Mouse (Mus musculus) kidney, postnatal 0 days (tissue): ENCODE results near the gene Ehhadh. TPM values are rescaled to one million over a fixed set of nuclear protein-coding genes. Genes with fewer than 3 reads are reported as not detected.
A peak's percentile ranks its signal among the peaks of the same experiment; 100 is the strongest.

ENCODE experiments used
- ATAC-seq: fragments of 200-750 bp; cut with Nextera tagmentation; replicated peaks from 2 replicates; pipeline ENCODE4 v1.8.0; 2017; ENCODE audit warnings: low read depth, moderate number of reproducible peaks, moderate TSS enrichment, moderate library complexity; ENCODE audit not compliant: low FRiP score
- DNase-seq: peaks from one replicate; pipeline ENCODE4 v3.0.0-alpha.2; 2016; ENCODE audit warnings: low spot score
- H3K27ac ChIP-seq: fragments of 300-500 bp; sonication (generic); 2 replicates; pipeline ENCODE4 v1.5.1; 2014; ENCODE audit warnings: mild to moderate bottlenecking
- H3K27me3 ChIP-seq: fragments of 300-500 bp; sonication (generic); 2 replicates; pipeline ENCODE4 v1.6.1; 2014; ENCODE audit warnings: low read length, mixed read lengths; ENCODE audit not compliant: insufficient read depth
- H3K36me3 ChIP-seq: fragments of 300-500 bp; sonication (generic); 2 replicates; pipeline ENCODE4 v1.6.1; 2014; ENCODE audit warnings: low read length, mixed read lengths; ENCODE audit not compliant: insufficient read depth
- H3K4me1 ChIP-seq: fragments of 300-500 bp; sonication (generic); replicated peaks from 2 replicates; pipeline ENCODE4 v1.6.1; 2014; ENCODE audit warnings: antibody characterized with exemption, low read length, mixed read lengths; ENCODE audit not compliant: insufficient read depth
- H3K4me2 ChIP-seq: fragments of 300-500 bp; sonication (generic); 2 replicates; pipeline ENCODE4 v1.6.1; 2014; ENCODE audit warnings: mild to moderate bottlenecking, low read length, moderate library complexity, mixed read lengths
- H3K4me3 ChIP-seq: fragments of 300-500 bp; sonication (generic); replicated peaks from 2 replicates; pipeline ENCODE4 v1.5.1; 2014; ENCODE audit warnings: low read depth, low read length
- H3K9ac ChIP-seq: fragments of 300-500 bp; sonication (generic); 2 replicates; pipeline ENCODE4 v1.6.1; 2014; ENCODE audit warnings: low read depth, low read length
- H3K9me3 ChIP-seq: fragments of 300-500 bp; sonication (generic); replicated peaks from 2 replicates; pipeline ENCODE4 v1.6.1; 2016; ENCODE audit warnings: low read length, inconsistent platforms, mixed read lengths
- CTCF ChIP-seq: IDR thresholded peaks from 2 replicates; pipeline ENCODE4 v1.5.1; 2016; ENCODE audit warnings: antibody characterized with exemption, low read depth, mild to moderate bottlenecking, moderate library complexity
- WGBS: fragments of 180-500 bp; shearing (Covaris S2); extraction: QIAGEN DNeasy Blood & Tissue Kit; methylation state at CpG from one replicate; pipeline ENCODE4 v1.1.7; 2014; 5-methylcytosine and 5-hydroxymethylcytosine counted together
- polyA plus RNA-seq: library from polyadenylated mRNA; unstranded; fragments of >200 nt; fragmentation: Nextera tagmentation; extraction: Ambion mirVana; gene quantifications from 2 replicates; pipeline ENCODE4 v1.2.1, GENCODE M21; 2015

Gene Ehhadh
- 16.5 and 17.8 TPM in 2 replicates for polyA plus RNA-seq

- Histone ChIP-seq H3K4me3 (peak within 1 kb of the TSS; percentile 40), H3K4me2 (peak within 1 kb of the TSS; percentile 65), H3K27me3 (no peaks in the 10 kb centered on the region), H3K36me3 (no peaks in the 10 kb centered on the region), H3K4me1 (no peaks in the 10 kb centered on the region), H3K9ac (peak within 1 kb of the TSS; percentile 29), H3K27ac (peak within 1 kb of the TSS; percentile 33; the same call in 1 of the 2 replicates), H3K9me3 (no peaks in the 10 kb centered on the region)
- ATAC-seq (peak; percentile 98), DNase-seq (peak; percentile 65)
- TF ChIP-seq CTCF, result no peak
- WGBS, result 6% methylated on average over 28 of the region's 28 CpGs
These were observed at the start of gene Ehhadh for GRCm38 (mm10) chr16:21787516-21788353. Gene Ehhadh, minus strand, starts transcription at chr16:21787807.

- Histone ChIP-seq H3K9ac (no peak overlapping the region), H3K27me3 (no peaks in the 10 kb centered on the region), H3K4me1 (no peaks in the 10 kb centered on the region), H3K36me3 (no peaks in the 10 kb centered on the region), H3K4me2 (no peak overlapping the region), H3K9me3 (no peaks in the 10 kb centered on the region), H3K27ac (no peak overlapping the region), H3K4me3 (no peak overlapping the region)
- ATAC-seq (no peak), DNase-seq (peak; percentile 85)
- WGBS, result 36% methylated on average over 7 of the region's 7 CpGs
- peak; percentile 79 for TF ChIP-seq CTCF
These were observed 48.9 kb upstream of the Ehhadh start for GRCm38 (mm10) chr16:21836311-21837072.

GRCm38 (mm10) chr16:21835584-21835931 lies 48.0 kb upstream of the Ehhadh start:
- Histone ChIP-seq H3K27me3 (no peaks in the 10 kb centered on the region), H3K9ac (no peak overlapping the region), H3K9me3 (no peaks in the 10 kb centered on the region), H3K36me3 (no peaks in the 10 kb centered on the region), H3K4me1 (no peaks in the 10 kb centered on the region), H3K4me3 (no peak overlapping the region), H3K27ac (no peak overlapping the region), H3K4me2 (no peak overlapping the region)
- TF ChIP-seq CTCF, result no peak
- no peak for DNase-seq
- 20% methylated on average over 7 of the region's 7 CpGs for WGBS
- ATAC-seq, result no peak

- Histone ChIP-seq H3K27ac (no peak overlapping the region), H3K9ac (no peak overlapping the region), H3K4me2 (no peak overlapping the region), H3K36me3 (no peaks in the 10 kb centered on the region), H3K27me3 (no peaks in the 10 kb centered on the region), H3K9me3 (no peaks in the 10 kb centered on the region), H3K4me1 (no peaks in the 10 kb centered on the region), H3K4me3 (no peak overlapping the region)
- ATAC-seq (no peak), DNase-seq (no peak)
- no peak for TF ChIP-seq CTCF
- 75% methylated on average over 8 of the region's 8 CpGs for WGBS
These were observed 47.4 kb upstream of the Ehhadh start for GRCm38 (mm10) chr16:21834866-21835583.

- Histone ChIP-seq H3K27me3 (no peaks in the 10 kb centered on the region), H3K9me3 (no peaks in the 10 kb centered on the region), H3K9ac (no peak overlapping the region), H3K36me3 (no peaks in the 10 kb centered on the region), H3K4me3 (no peak overlapping the region), H3K4me2 (no peak overlapping the region), H3K4me1 (no peaks in the 10 kb centered on the region), H3K27ac (no peak overlapping the region)
- DNase-seq (no peak), ATAC-seq (no peak)
- no peak for TF ChIP-seq CTCF
- WGBS, result 82% methylated on average over 10 of the region's 10 CpGs
These were observed 46.4 kb upstream of the Ehhadh start for GRCm38 (mm10) chr16:21833970-21834369.

- no peaks in the 10 kb centered on the region for H3K36me3 ChIP-seq
- no peak overlapping the region for H3K9ac ChIP-seq
- H3K9me3 ChIP-seq, result no peaks in the 10 kb centered on the region
- DNase-seq (no peak), ATAC-seq (no peak)
- H3K4me3 ChIP-seq, result no peak overlapping the region
- no peak overlapping the region for H3K4me2 ChIP-seq
- H3K27me3 ChIP-seq, result no peaks in the 10 kb centered on the region
- H3K4me1 ChIP-seq, result no peaks in the 10 kb centered on the region
- no peak overlapping the region for H3K27ac ChIP-seq
- peak; percentile 32; the same call in 1 of the 2 replicates for TF ChIP-seq CTCF
- whole genome bisulfite sequencing, result 87% methylated on average over 1 of the region's 1 CpGs
These were observed 45.9 kb upstream of the Ehhadh start for GRCm38 (mm10) chr16:21833469-21833868.
